Mouse (Mus musculus) liver, adult 2 months (tissue): ENCODE results near the gene Slc6a17.

Experiments
- CTCF ChIP-seq: fragments of 200-500 bp; IDR thresholded peaks from 2 replicates; pipeline ENCODE4 v1.5.1; 2011; ENCODE audit warnings: low read depth, low read length, control low read depth
- POLR2A ChIP-seq: fragments of 200-500 bp; IDR thresholded peaks from 2 replicates; pipeline ENCODE4 v1.6.1; 2011; ENCODE audit warnings: low read length, control low read depth; ENCODE audit not compliant: insufficient read depth; ENCODE audit errors: extremely low read depth

DNA sequence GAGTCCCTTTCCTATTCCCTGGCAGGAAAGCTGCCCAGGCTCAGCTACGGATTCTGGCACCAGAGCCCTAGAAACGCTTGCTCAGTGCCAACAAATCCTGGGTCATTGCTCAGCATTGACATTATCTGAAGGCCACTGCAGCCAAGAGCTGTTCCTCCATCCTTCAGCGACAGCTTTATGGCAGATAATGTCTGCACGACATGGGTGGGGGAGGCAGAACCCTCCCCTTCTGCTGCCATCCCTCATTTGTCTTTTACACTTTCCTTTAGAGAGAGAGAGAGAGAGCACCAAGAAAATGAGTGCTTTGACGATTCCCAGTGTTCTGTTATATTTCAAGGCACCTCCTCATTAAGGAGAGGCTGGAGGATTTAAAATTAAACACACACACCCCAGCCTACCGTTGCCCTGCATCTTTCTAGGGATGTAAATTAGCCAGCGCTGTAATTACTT, 16.1 kb downstream of the Slc6a17 start:
- no peak for TF ChIP-seq CTCF
- no peak for TF ChIP-seq POLR2A
